Mouse (Mus musculus) ES-E14 (cell line): ENCODE results near the gene Syngap1.

Experiments used
- MAFK ChIP-seq: IDR thresholded peaks from 2 replicates; pipeline ENCODE4 v1.6.1; 2014; ENCODE audit warnings: mild to moderate bottlenecking, low read depth, low read length, inconsistent platforms; ENCODE audit not compliant: insufficient read depth
- ZC3H11A ChIP-seq: IDR thresholded peaks from 2 replicates; pipeline ENCODE4 v1.6.1; 2012; ENCODE audit warnings: low read depth, mild to moderate bottlenecking, inconsistent platforms, low read length, borderline replicate concordance
- ZNF384 ChIP-seq: IDR thresholded peaks from 2 replicates; pipeline ENCODE4 v1.6.1; 2012; ENCODE audit warnings: low read depth, low read length, inconsistent platforms

- TF ChIP-seq ZC3H11A = no peak
- no peak for TF ChIP-seq ZNF384
- no peak for TF ChIP-seq MAFK
Observed at GRCm38 (mm10) chr17:26966993-26967392, 25.9 kb downstream of the Syngap1 start.
